Mouse (Mus musculus) lung, postnatal 0 days (tissue): ENCODE measurements around the gene Prx.

Source experiments
- CTCF ChIP-seq: IDR thresholded peaks from 2 replicates; pipeline ENCODE4 v1.5.1; 2016; ENCODE audit warnings: antibody characterized with exemption, mild to moderate bottlenecking
- EP300 ChIP-seq: IDR thresholded peaks from 2 replicates; pipeline ENCODE4 v1.6.1; 2016; ENCODE audit warnings: antibody characterized with exemption, mild to moderate bottlenecking, control low read depth

- TF ChIP-seq EP300: no peak
- no peak for TF ChIP-seq CTCF
Observed at GRCm38 (mm10) chr7:27540935-27541334, 41.8 kb downstream of the Prx start.
